Mouse (Mus musculus) forebrain, embryonic 13.5 days (tissue): ENCODE measurements around the gene Rasgrp2. TPM values are rescaled to one million over a fixed set of nuclear protein-coding genes. Genes with fewer than 3 reads are reported as not detected.

ENCODE experiments used
- ATAC-seq: fragments of 200-750 bp; cut with Nextera tagmentation; 2 replicates; pipeline ENCODE4 v1.8.0; 2017
- H3K27ac ChIP-seq: fragments of 300-500 bp; sonication (generic); 2 replicates; pipeline ENCODE4 v1.5.1; 2015; ENCODE audit warnings: inconsistent platforms, mild to moderate bottlenecking, moderate library complexity
- H3K27me3 ChIP-seq: fragments of 300-500 bp; sonication (generic); 2 replicates; pipeline ENCODE4 v1.6.1; 2015; ENCODE audit warnings: mild to moderate bottlenecking, inconsistent platforms
- H3K36me3 ChIP-seq: fragments of 300-500 bp; sonication (generic); 2 replicates; pipeline ENCODE4 v1.6.1; 2015; ENCODE audit warnings: mild to moderate bottlenecking, inconsistent platforms; ENCODE audit not compliant: poor library complexity, severe bottlenecking
- H3K4me1 ChIP-seq: fragments of 300-500 bp; sonication (generic); 2 replicates; pipeline ENCODE4 v1.6.1; 2015; ENCODE audit warnings: inconsistent platforms
- H3K4me2 ChIP-seq: fragments of 300-500 bp; sonication (generic); 2 replicates; pipeline ENCODE4 v1.6.1; 2015; ENCODE audit warnings: inconsistent platforms, mild to moderate bottlenecking, moderate library complexity
- H3K4me3 ChIP-seq: fragments of 300-500 bp; sonication (generic); 2 replicates; pipeline ENCODE4 v1.5.1; 2015; ENCODE audit warnings: mild to moderate bottlenecking, inconsistent platforms
- H3K9ac ChIP-seq: fragments of 300-500 bp; sonication (generic); 2 replicates; pipeline ENCODE4 v1.6.1; 2015; ENCODE audit warnings: mild to moderate bottlenecking, inconsistent platforms
- H3K9me3 ChIP-seq: fragments of 300-500 bp; sonication (generic); replicated peaks from 2 replicates; pipeline ENCODE4 v1.6.1; 2016; ENCODE audit warnings: inconsistent platforms
- WGBS: fragments of 180-500 bp; shearing (Covaris S2); methylation state at CpG from one replicate; pipeline ENCODE4 v1.1.7; 2015; 5-methylcytosine and 5-hydroxymethylcytosine counted together
- polyA plus RNA-seq: library from polyadenylated mRNA; unstranded; fragments of >200 nt; fragmentation: Nextera tagmentation; extraction: Ambion mirVana; gene quantifications from 2 replicates; pipeline ENCODE4 v1.2.1, GENCODE M21; 2015

Gene Rasgrp2
- polyA plus RNA-seq, 1 experiment from 2014 or later = 25.1 TPM

- H3K4me3 ChIP-seq = no peak overlapping the region
- H3K27me3 ChIP-seq = 0 out of 2 replicates have a peak, but pooled peaks cover 2% of the 10 kb centered on the region
- WGBS = 90% methylated on average over 11 of the region's 11 CpGs
- peaks cover under 1% of the 10 kb centered on the region; the same call in 1 of the 2 replicates for H3K36me3 ChIP-seq
- H3K4me1 ChIP-seq = peaks cover 16% of the 10 kb centered on the region; the same call in 1 of the 2 replicates
- ATAC-seq = no peak
- H3K4me2 ChIP-seq = no peak overlapping the region
- H3K27ac ChIP-seq = no peak overlapping the region
- no peaks in the 10 kb centered on the region for H3K9me3 ChIP-seq
- no peak overlapping the region for H3K9ac ChIP-seq
These were observed 14.2 kb upstream of the Rasgrp2 start for GRCm38 (mm10) chr19:6384954-6385353.

GRCm38 (mm10) chr19:6385419-6385818 is 13.7 kb upstream of the Rasgrp2 start:
- no peaks in the 10 kb centered on the region for H3K9me3 ChIP-seq
- no peak overlapping the region for H3K4me2 ChIP-seq
- 87% methylated on average over 5 of the region's 5 CpGs for WGBS
- ATAC-seq = no peak
- H3K4me1 ChIP-seq = peaks cover 16% of the 10 kb centered on the region; the same call in 1 of the 2 replicates
- 0 out of 2 replicates have a peak, but pooled peaks cover 2% of the 10 kb centered on the region for H3K27me3 ChIP-seq
- no peaks in the 10 kb centered on the region for H3K36me3 ChIP-seq
- no peak overlapping the region; the same call in 1 of the 2 replicates for H3K9ac ChIP-seq
- no peak overlapping the region for H3K4me3 ChIP-seq
- no peak overlapping the region for H3K27ac ChIP-seq

GRCm38 (mm10) chr19:6385821-6386220 is 13.3 kb upstream of the Rasgrp2 start:
- H3K4me1 ChIP-seq = peaks cover 16% of the 10 kb centered on the region; the same call in 1 of the 2 replicates
- no peak overlapping the region for H3K27ac ChIP-seq
- 0 out of 2 replicates have a peak, but pooled peaks cover 2% of the 10 kb centered on the region for H3K27me3 ChIP-seq
- 76% methylated on average over 7 of the region's 7 CpGs for WGBS
- H3K9ac ChIP-seq = no peak overlapping the region; the same call in 1 of the 2 replicates
- no peaks in the 10 kb centered on the region for H3K9me3 ChIP-seq
- no peak overlapping the region for H3K4me2 ChIP-seq
- H3K4me3 ChIP-seq = no peak overlapping the region
- no peaks in the 10 kb centered on the region for H3K36me3 ChIP-seq
- ATAC-seq = no peak

GRCm38 (mm10) chr19:6386234-6386633 is 12.9 kb upstream of the Rasgrp2 start:
- no peak overlapping the region for H3K4me2 ChIP-seq
- no peaks in the 10 kb centered on the region for H3K9me3 ChIP-seq
- no peaks in the 10 kb centered on the region for H3K36me3 ChIP-seq
- no peak overlapping the region for H3K4me3 ChIP-seq
- H3K9ac ChIP-seq = no peak overlapping the region
- WGBS = 65% methylated on average over 9 of the region's 9 CpGs
- H3K4me1 ChIP-seq = peaks cover 16% of the 10 kb centered on the region; the same call in 1 of the 2 replicates
- 0 out of 2 replicates have a peak, but pooled peaks cover 2% of the 10 kb centered on the region for H3K27me3 ChIP-seq
- ATAC-seq = no peak
- no peak overlapping the region for H3K27ac ChIP-seq

GRCm38 (mm10) chr19:6388006-6388405 is 11.1 kb upstream of the Rasgrp2 start:
- H3K27ac ChIP-seq = no peak overlapping the region
- ATAC-seq = no peak
- H3K4me1 ChIP-seq = peaks cover 16% of the 10 kb centered on the region; the same call in 1 of the 2 replicates
- no peak overlapping the region for H3K4me2 ChIP-seq
- H3K9ac ChIP-seq = no peak overlapping the region
- H3K9me3 ChIP-seq = no peaks in the 10 kb centered on the region
- H3K4me3 ChIP-seq = no peak overlapping the region
- H3K27me3 ChIP-seq = 0 out of 2 replicates have a peak, but pooled peaks cover 2% of the 10 kb centered on the region
- WGBS = 84% methylated on average over 13 of the region's 13 CpGs
- H3K36me3 ChIP-seq = no peaks in the 10 kb centered on the region

- WGBS = 5% methylated on average over 16 of the region's 16 CpGs
- peak overlapping the region; percentile 52 for H3K4me2 ChIP-seq
- peak overlapping the region; percentile 46; the same call in 1 of the 2 replicates for H3K9ac ChIP-seq
- H3K4me1 ChIP-seq = peaks cover 7% of the 10 kb centered on the region; the same call in 1 of the 2 replicates
- peak overlapping the region; percentile 14 for H3K4me3 ChIP-seq
- H3K36me3 ChIP-seq = no peaks in the 10 kb centered on the region
- H3K27me3 ChIP-seq = 0 out of 2 replicates have a peak, but pooled peaks cover 2% of the 10 kb centered on the region
- no peak overlapping the region for H3K27ac ChIP-seq
- H3K9me3 ChIP-seq = no peaks in the 10 kb centered on the region
- no peak for ATAC-seq
These were observed 9.3 kb upstream of the Rasgrp2 start for GRCm38 (mm10) chr19:6389803-6390202.

GRCm38 (mm10) chr19:6390251-6390650 is 8.9 kb upstream of the Rasgrp2 start:
- H3K4me1 ChIP-seq = peaks cover 7% of the 10 kb centered on the region; the same call in 1 of the 2 replicates
- no peaks in the 10 kb centered on the region for H3K9me3 ChIP-seq
- no peaks in the 10 kb centered on the region for H3K36me3 ChIP-seq
- 61% methylated on average over 6 of the region's 6 CpGs for WGBS
- H3K9ac ChIP-seq = no peak overlapping the region
- H3K4me2 ChIP-seq = no peak overlapping the region
- ATAC-seq = no peak
- no peak overlapping the region for H3K27ac ChIP-seq
- H3K27me3 ChIP-seq = 0 out of 2 replicates have a peak, but pooled peaks cover 2% of the 10 kb centered on the region
- no peak overlapping the region for H3K4me3 ChIP-seq

GRCm38 (mm10) chr19:6392743-6393393 is 6.3 kb upstream of the Rasgrp2 start:
- ATAC-seq = no peak
- H3K9me3 ChIP-seq = no peaks in the 10 kb centered on the region
- H3K36me3 ChIP-seq = no peaks in the 10 kb centered on the region
- H3K4me2 ChIP-seq = no peak overlapping the region
- 95% methylated on average over 14 of the region's 14 CpGs for WGBS
- peaks cover 7% of the 10 kb centered on the region; the same call in 1 of the 2 replicates for H3K4me1 ChIP-seq
- H3K27ac ChIP-seq = no peak overlapping the region
- 0 out of 2 replicates have a peak, but pooled peaks cover 6% of the 10 kb centered on the region for H3K27me3 ChIP-seq
- H3K4me3 ChIP-seq = no peak overlapping the region
- H3K9ac ChIP-seq = no peak overlapping the region

GRCm38 (mm10) chr19:6393637-6394036 is 5.5 kb upstream of the Rasgrp2 start:
- ATAC-seq = no peak
- Histone ChIP-seq H3K9me3 (no peaks in the 10 kb centered on the region), H3K27me3 (0 out of 2 replicates have a peak, but pooled peaks cover 3% of the 10 kb centered on the region), H3K4me3 (no peak overlapping the region), H3K4me1 (peaks cover 13% of the 10 kb centered on the region), H3K4me2 (no peak overlapping the region), H3K9ac (no peak overlapping the region), H3K27ac (no peak overlapping the region), H3K36me3 (no peaks in the 10 kb centered on the region)
- 91% methylated on average over 16 of the region's 16 CpGs for WGBS

- ATAC-seq = no peak
- Histone ChIP-seq H3K9ac (no peak overlapping the region), H3K4me3 (no peak overlapping the region), H3K9me3 (no peaks in the 10 kb centered on the region), H3K27me3 (peaks cover 18% of the 10 kb centered on the region), H3K27ac (no peak overlapping the region), H3K4me1 (peaks cover 29% of the 10 kb centered on the region), H3K36me3 (no peaks in the 10 kb centered on the region), H3K4me2 (no peak overlapping the region)
- WGBS = 80% methylated on average over 5 of the region's 5 CpGs
These were observed 2.9 kb upstream of the Rasgrp2 start for GRCm38 (mm10) chr19:6396237-6396636.

- no peak overlapping the region for H3K27ac ChIP-seq
- H3K4me1 ChIP-seq = peaks cover 37% of the 10 kb centered on the region
- ATAC-seq = no peak
- H3K9me3 ChIP-seq = no peaks in the 10 kb centered on the region
- no peak overlapping the region for H3K4me3 ChIP-seq
- no peak overlapping the region for H3K9ac ChIP-seq
- H3K36me3 ChIP-seq = no peaks in the 10 kb centered on the region
- H3K27me3 ChIP-seq = peaks cover 32% of the 10 kb centered on the region
- peak overlapping the region; percentile 99 for H3K4me2 ChIP-seq
- 88% methylated on average over 22 of the region's 22 CpGs for WGBS
These were observed 1.4 kb upstream of the Rasgrp2 start for GRCm38 (mm10) chr19:6397582-6398249.
